Mouse (Mus musculus) embryonic facial prominence, embryonic 10.5 days (tissue): ENCODE results near the gene Tmem252. TPM values are rescaled to one million over a fixed set of nuclear protein-coding genes. Genes with fewer than 3 reads are reported as not detected.

Experiments used
- DNase-seq: peaks from one replicate; pipeline ENCODE4 v3.0.0-alpha.2; 2017; ENCODE audit warnings: low spot score
- H3K27ac ChIP-seq: fragments of 300-500 bp; sonication (generic); replicated peaks from 2 replicates; pipeline ENCODE4 v1.5.1; 2016; ENCODE audit warnings: mild to moderate bottlenecking
- H3K27me3 ChIP-seq: fragments of 300-500 bp; sonication (generic); replicated peaks from 2 replicates; pipeline ENCODE4 v1.6.1; 2016; ENCODE audit warnings: low read depth, mild to moderate bottlenecking; ENCODE audit not compliant: poor library complexity, severe bottlenecking
- H3K36me3 ChIP-seq: fragments of 300-500 bp; sonication (generic); replicated peaks from 2 replicates; pipeline ENCODE4 v1.6.1; 2016; ENCODE audit warnings: mild to moderate bottlenecking, moderate library complexity
- H3K4me1 ChIP-seq: fragments of 300-500 bp; sonication (generic); 2 replicates; pipeline ENCODE4 v1.6.1; 2016
- H3K4me3 ChIP-seq: fragments of 300-500 bp; sonication (generic); 2 replicates; pipeline ENCODE4 v1.5.1; 2016; ENCODE audit warnings: mild to moderate bottlenecking, moderate library complexity
- H3K9me3 ChIP-seq: fragments of 300-500 bp; sonication (generic); 2 replicates; pipeline ENCODE4 v1.6.1; 2016; ENCODE audit warnings: mild to moderate bottlenecking
- WGBS: fragments of 180-500 bp; shearing (Covaris S2); methylation state at CpG from one replicate; pipeline ENCODE4 v1.1.7; 2016; 5-methylcytosine and 5-hydroxymethylcytosine counted together
- polyA plus RNA-seq: library from polyadenylated mRNA; unstranded; fragments of >200 nt; fragmentation: Nextera tagmentation; extraction: Ambion mirVana; gene quantifications from 2 replicates; pipeline ENCODE4 v1.2.1, GENCODE M21; 2016

Gene Tmem252
- polyA plus RNA-seq, 1 experiment from 2014 or later: 0.26 TPM

GRCm38 (mm10) chr19:24707071-24707906 lies 33.5 kb downstream of the Tmem252 start:
- Histone ChIP-seq H3K4me1 (peaks cover 3% of the 10 kb centered on the region; the same call in 1 of the 2 replicates), H3K27me3 (no peaks in the 10 kb centered on the region), H3K36me3 (no peaks in the 10 kb centered on the region), H3K27ac (no peak overlapping the region), H3K9me3 (no peaks in the 10 kb centered on the region), H3K4me3 (no peak overlapping the region)
- no peak for DNase-seq
- WGBS: 77% methylated on average over 7 of the region's 7 CpGs

- H3K4me3 ChIP-seq: no peak overlapping the region
- H3K27me3 ChIP-seq: no peaks in the 10 kb centered on the region
- 0 out of 2 replicates have a peak, but pooled peaks cover 3% of the 10 kb centered on the region for H3K4me1 ChIP-seq
- WGBS: 82% methylated on average over 7 of the region's 7 CpGs
- no peaks in the 10 kb centered on the region for H3K36me3 ChIP-seq
- no peaks in the 10 kb centered on the region for H3K9me3 ChIP-seq
- H3K27ac ChIP-seq: no peak overlapping the region
- no peak for DNase-seq
These were observed 34.2 kb downstream of the Tmem252 start for GRCm38 (mm10) chr19:24708032-24708431.

- no peaks in the 10 kb centered on the region for H3K36me3 ChIP-seq
- H3K27me3 ChIP-seq: no peaks in the 10 kb centered on the region
- no peaks in the 10 kb centered on the region for H3K9me3 ChIP-seq
- no peaks in the 10 kb centered on the region for H3K4me1 ChIP-seq
- DNase-seq: no peak
- no peak overlapping the region for H3K4me3 ChIP-seq
- H3K27ac ChIP-seq: no peak overlapping the region
- 86% methylated on average over 7 of the region's 7 CpGs for WGBS
These were observed 42.7 kb downstream of the Tmem252 start for GRCm38 (mm10) chr19:24716303-24717097.

GRCm38 (mm10) chr19:24718021-24718420 lies 44.2 kb downstream of the Tmem252 start:
- no peaks in the 10 kb centered on the region for H3K4me1 ChIP-seq
- no peaks in the 10 kb centered on the region for H3K9me3 ChIP-seq
- DNase-seq: no peak
- WGBS: 87% methylated on average over 1 of the region's 1 CpGs
- H3K36me3 ChIP-seq: no peaks in the 10 kb centered on the region
- H3K4me3 ChIP-seq: no peak overlapping the region
- no peak overlapping the region for H3K27ac ChIP-seq
- no peaks in the 10 kb centered on the region for H3K27me3 ChIP-seq

GRCm38 (mm10) chr19:24719504-24719903 lies 45.7 kb downstream of the Tmem252 start:
- WGBS: 81% methylated on average over 4 of the region's 4 CpGs
- DNase-seq: no peak
- no peaks in the 10 kb centered on the region for H3K4me1 ChIP-seq
- no peaks in the 10 kb centered on the region for H3K36me3 ChIP-seq
- no peaks in the 10 kb centered on the region for H3K9me3 ChIP-seq
- no peak overlapping the region for H3K27ac ChIP-seq
- H3K27me3 ChIP-seq: no peaks in the 10 kb centered on the region
- H3K4me3 ChIP-seq: no peak overlapping the region

- Histone ChIP-seq H3K27me3 (no peaks in the 10 kb centered on the region), H3K4me3 (no peak overlapping the region), H3K27ac (no peak overlapping the region)
These were observed 46.6 kb downstream of the Tmem252 start for GRCm38 (mm10) chr19:24720448-24720847.

GRCm38 (mm10) chr19:24724362-24724761 lies 50.6 kb downstream of the Tmem252 start:
- no peak for DNase-seq
- WGBS: 85% methylated on average over 10 of the region's 10 CpGs
- Histone ChIP-seq H3K27ac (no peak overlapping the region), H3K9me3 (no peaks in the 10 kb centered on the region), H3K4me1 (no peaks in the 10 kb centered on the region), H3K27me3 (no peaks in the 10 kb centered on the region), H3K36me3 (no peaks in the 10 kb centered on the region), H3K4me3 (no peak overlapping the region)

More at GRCm38 (mm10) chr19:24720448-24720847, 46.6 kb downstream of the Tmem252 start:
- no peak for DNase-seq
- H3K36me3 ChIP-seq: no peaks in the 10 kb centered on the region
- H3K4me1 ChIP-seq: no peaks in the 10 kb centered on the region
- H3K9me3 ChIP-seq: no peaks in the 10 kb centered on the region

- H3K9me3 ChIP-seq: no peaks in the 10 kb centered on the region
- H3K27ac ChIP-seq: no peak overlapping the region
- no peak overlapping the region for H3K4me3 ChIP-seq
- 69% methylated on average over 5 of the region's 5 CpGs for WGBS
- H3K27me3 ChIP-seq: no peaks in the 10 kb centered on the region
- peaks cover 3% of the 10 kb centered on the region for H3K4me1 ChIP-seq
- no peak for DNase-seq
- H3K36me3 ChIP-seq: no peaks in the 10 kb centered on the region
These were observed 56.9 kb downstream of the Tmem252 start for GRCm38 (mm10) chr19:24730661-24731060.

Other genes starting within 250 kb of the Tmem252 start
- gene Fam122a, start 196.7 kb upstream of the Tmem252 start, polyA plus RNA-seq: 43.4 and 46.2 TPM in 2 replicates
- gene Pip5k1b, start 118.1 kb upstream of the Tmem252 start, polyA plus RNA-seq: 1.1 and 1.2 TPM in 2 replicates
- gene Pgm5, start 187.8 kb downstream of the Tmem252 start, polyA plus RNA-seq: 0.10 and 0.24 TPM in 2 replicates
- 316 and 320 TPM in 2 replicates for gene Gm10053, start 201.7 kb downstream of the Tmem252 start, polyA plus RNA-seq
- gene Foxd4, start 227.2 kb downstream of the Tmem252 start, polyA plus RNA-seq: not detected in 2 replicates